Mouse (Mus musculus) heart, adult 2 months (tissue): ENCODE measurements at regions not wholly inside any gene's neighbourhood (a gene's known extent, or its start where the extent isn't known, plus 50 kb on each side); places are given as distances from the start of the nearest gene placed in this dataset.

ENCODE experiments used
- DNase-seq, 2 experiments: peaks; one replicate each; pipeline ENCODE4 v3.0.0; 2021
- H3K27ac ChIP-seq: fragments of 200-600 bp; 2 replicates; pipeline ENCODE4 v1.8.1; 2022
- H3K27me3 ChIP-seq: fragments of 200-500 bp; 2 replicates; pipeline ENCODE4 v1.6.1; 2012; ENCODE audit warnings: mild to moderate bottlenecking, low read length, inconsistent platforms, mixed read lengths; ENCODE audit not compliant: control insufficient read depth, insufficient read depth
- H3K36me3 ChIP-seq: fragments of 200-500 bp; 2 replicates; pipeline ENCODE4 v1.6.1; 2012; ENCODE audit warnings: low read length, inconsistent platforms; ENCODE audit not compliant: control insufficient read depth, insufficient read depth
- H3K4me1 ChIP-seq: fragments of 200-500 bp; 2 replicates; pipeline ENCODE4 v1.6.1; 2011; ENCODE audit warnings: low read length; ENCODE audit not compliant: control insufficient read depth, insufficient read depth
- H3K4me3 ChIP-seq: fragments of 200-600 bp; 2 replicates; pipeline ENCODE4 v1.8.1; 2022
- H3K79me2 ChIP-seq: fragments of 200-500 bp; replicated peaks from 2 replicates; pipeline ENCODE4 v1.6.1; 2012; ENCODE audit warnings: mild to moderate bottlenecking, inconsistent platforms, low read length, moderate library complexity, mixed read lengths; ENCODE audit not compliant: control insufficient read depth, insufficient read depth
- H3K9ac ChIP-seq: fragments of 200-500 bp; 2 replicates; pipeline ENCODE4 v1.6.1; 2012; ENCODE audit warnings: low read depth, mild to moderate bottlenecking, control low read depth, inconsistent platforms, low read length, mixed read lengths
- CTCF ChIP-seq: fragments of 200-600 bp; IDR thresholded peaks from 2 replicates; pipeline ENCODE4 v1.8.1; 2022; ENCODE audit warnings: antibody characterized with exemption, mild to moderate bottlenecking, moderate library complexity
- EP300 ChIP-seq: fragments of 200-500 bp; IDR thresholded peaks from 2 replicates; pipeline ENCODE4 v1.6.1; 2011; ENCODE audit warnings: low read depth, low read length, control low read depth; ENCODE audit not compliant: insufficient read depth
- POLR2A ChIP-seq: fragments of 200-500 bp; IDR thresholded peaks from 2 replicates; pipeline ENCODE4 v1.6.1; 2011; ENCODE audit warnings: mild to moderate bottlenecking, low read depth, low read length, control low read depth; ENCODE audit not compliant: insufficient read depth
- WGBS: fragments of 180-500 bp; shearing (Covaris S2); methylation state at CpG from one replicate; pipeline ENCODE4 v1.1.7; 2018; 5-methylcytosine and 5-hydroxymethylcytosine counted together
- intact Hi-C: fragments of 180-260 bp; cut with DNase I; formaldehyde crosslinking; loops from one replicate; pipeline ENCODE4 v1.15.1; 2025

GRCm38 (mm10) chr5:136619315-136620231, 52.3 kb upstream of the Cux1 start:
- 8% methylated on average over 17 of the region's 17 CpGs for WGBS
- H3K27ac ChIP-seq = no peak overlapping the region
- H3K9ac ChIP-seq = no peak overlapping the region
- intact Hi-C loops = loop anchor here (5.0 kb wide), 1 partner anchor 242 kb away; no protein-coding TSS in a partner anchor
- TF ChIP-seq POLR2A (no peak), CTCF (peak; percentile 64), EP300 (no peak)
- H3K79me2 ChIP-seq = no peaks in the 10 kb centered on the region
- peak; percentile 30 to 62 for DNase-seq
- no peaks in the 10 kb centered on the region for H3K27me3 ChIP-seq
- H3K4me1 ChIP-seq = peaks cover 2% of the 10 kb centered on the region; the same call in 1 of the 2 replicates
- no peaks in the 10 kb centered on the region for H3K36me3 ChIP-seq
- H3K4me3 ChIP-seq = no peak overlapping the region

GRCm38 (mm10) chr5:136620234-136620633, 52.9 kb upstream of the Cux1 start:
- Histone ChIP-seq H3K4me3 (no peak overlapping the region), H3K79me2 (no peaks in the 10 kb centered on the region), H3K27ac (no peak overlapping the region), H3K9ac (no peak overlapping the region), H3K27me3 (no peaks in the 10 kb centered on the region), H3K36me3 (no peaks in the 10 kb centered on the region), H3K4me1 (peaks cover 2% of the 10 kb centered on the region; the same call in 1 of the 2 replicates)
- 22% methylated on average over 12 of the region's 12 CpGs for WGBS
- TF ChIP-seq CTCF = no peak
- no peak for TF ChIP-seq POLR2A
- TF ChIP-seq EP300 = no peak
- no peak for DNase-seq
- intact Hi-C loops = loop anchor here (5.0 kb wide), 1 partner anchor 243 kb away; no protein-coding TSS in a partner anchor

DNA sequence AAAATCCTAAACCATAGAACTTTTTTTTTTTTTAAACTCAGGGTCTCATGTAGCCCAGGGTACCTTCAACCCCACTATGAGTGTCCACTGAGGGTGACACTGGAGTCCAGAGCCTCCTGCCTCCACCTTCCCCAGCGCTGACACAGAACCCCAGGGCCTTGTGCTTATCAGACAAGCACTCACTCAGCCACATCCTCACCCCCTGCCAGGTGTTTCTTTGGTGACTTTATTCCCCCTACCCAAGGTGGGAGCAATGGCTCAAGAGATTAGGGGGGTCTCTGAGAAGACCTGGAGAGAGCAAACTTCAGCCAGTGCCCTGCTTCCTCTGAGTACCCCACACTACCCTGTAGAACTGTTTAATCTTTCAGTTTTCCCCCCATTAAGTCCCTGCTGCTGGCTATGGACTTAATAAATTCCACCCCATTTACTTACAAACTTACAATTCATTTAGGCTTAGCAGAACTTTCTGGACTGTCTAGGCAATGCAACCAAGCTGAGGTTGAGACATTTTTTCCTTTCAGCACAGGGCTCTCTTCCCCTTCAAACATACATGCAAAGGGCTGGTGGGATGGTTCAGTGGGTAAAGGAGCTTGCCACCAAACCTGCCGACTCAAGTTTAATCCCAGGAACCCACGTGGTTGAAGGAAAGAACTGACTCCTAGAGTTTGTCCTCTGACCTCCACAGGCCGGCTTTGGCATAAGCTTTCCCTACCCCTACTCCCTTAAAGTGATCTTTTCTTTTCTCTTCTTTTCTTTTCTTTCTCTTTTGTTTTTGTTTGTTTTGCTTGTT, 54.2 kb upstream of the Cux1 start:
- 77% methylated on average over 4 of the region's 4 CpGs for WGBS
- Histone ChIP-seq H3K79me2 (no peaks in the 10 kb centered on the region), H3K27me3 (no peaks in the 10 kb centered on the region), H3K27ac (no peak overlapping the region), H3K9ac (no peak overlapping the region), H3K4me1 (peaks cover 2% of the 10 kb centered on the region; the same call in 1 of the 2 replicates), H3K4me3 (no peak overlapping the region), H3K36me3 (no peaks in the 10 kb centered on the region)
- no peak for DNase-seq
- no peak for TF ChIP-seq CTCF
- TF ChIP-seq EP300 = no peak
- TF ChIP-seq POLR2A = no peak
- intact Hi-C loops = loop anchor here (5.0 kb wide), 1 partner anchor 244 kb away; no protein-coding TSS in a partner anchor

GRCm38 (mm10) chr5:136622152-136622551, 54.9 kb upstream of the Cux1 start:
- DNase-seq = no peak
- Histone ChIP-seq H3K4me1 (peaks cover 2% of the 10 kb centered on the region; the same call in 1 of the 2 replicates), H3K79me2 (no peaks in the 10 kb centered on the region), H3K9ac (no peak overlapping the region), H3K36me3 (no peaks in the 10 kb centered on the region), H3K27ac (no peak overlapping the region), H3K27me3 (no peaks in the 10 kb centered on the region), H3K4me3 (no peak overlapping the region)
- TF ChIP-seq EP300 = no peak
- TF ChIP-seq POLR2A = no peak
- TF ChIP-seq CTCF = no peak
- 49% methylated on average over 2 of the region's 2 CpGs for WGBS
- intact Hi-C loops = loop anchor here (5.0 kb wide), 1 partner anchor 245 kb away; no protein-coding TSS in a partner anchor

DNA sequence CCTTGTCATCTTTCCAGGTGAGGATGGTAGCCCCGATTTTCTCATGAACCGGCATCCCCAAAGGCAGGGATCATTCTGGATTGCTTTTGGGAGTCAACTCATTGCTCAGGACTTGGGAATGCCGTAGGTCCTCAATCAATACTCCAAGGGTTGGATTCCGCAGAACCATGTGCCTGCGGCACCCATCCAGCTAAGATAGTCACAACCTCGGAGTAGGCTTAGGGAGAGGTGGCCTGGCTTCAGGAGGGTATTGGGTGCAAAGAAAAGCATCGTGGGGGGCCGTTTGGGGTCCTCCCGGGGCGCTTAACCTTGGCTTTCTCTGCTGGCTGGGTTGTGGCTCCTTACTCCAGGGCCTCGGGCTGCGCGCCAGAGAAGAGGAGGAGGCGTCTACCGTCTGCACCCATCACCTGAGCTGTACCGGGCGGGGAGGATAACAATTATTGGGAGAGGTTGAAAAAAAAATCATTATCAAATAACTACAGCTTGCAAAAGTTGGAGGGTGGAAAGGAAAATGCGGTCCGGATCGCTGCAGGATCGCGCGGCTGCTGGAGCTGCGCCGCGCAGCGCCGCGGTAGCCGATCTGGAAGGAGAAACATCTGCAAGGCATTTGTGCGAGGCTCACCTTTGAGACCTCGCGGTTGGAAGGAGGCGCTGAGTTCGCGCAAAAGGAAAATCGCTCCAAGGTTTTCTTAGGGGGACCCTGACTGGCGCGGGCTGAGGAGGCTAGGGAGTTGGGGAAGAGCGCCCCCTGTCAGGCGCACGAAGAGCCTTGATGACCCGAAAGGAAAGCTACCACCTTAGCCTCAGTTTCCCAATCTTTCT, 55.6 kb upstream of the Cux1 start:
- Histone ChIP-seq H3K27me3 (no peaks in the 10 kb centered on the region), H3K36me3 (no peaks in the 10 kb centered on the region), H3K4me3 (peak overlapping the region; percentile 56), H3K4me1 (peaks cover 2% of the 10 kb centered on the region; the same call in 1 of the 2 replicates), H3K79me2 (no peaks in the 10 kb centered on the region), H3K27ac (no peak overlapping the region), H3K9ac (0 out of 2 replicates have a peak overlapping the region, but pooled peaks have one; percentile 52)
- WGBS = 5% methylated on average over 43 of the region's 43 CpGs
- peak; percentile 76 to 86 for DNase-seq
- intact Hi-C loops = loop anchor here (1.0 to 5.0 kb wide), 4 partner anchors 56 to 364 kb away; partner anchors contain the start of gene Cux1
- TF ChIP-seq EP300 (no peak), CTCF (peak; percentile 97), POLR2A (no peak)
